Mouse (Mus musculus): ENCODE results near the gene Myb. TPM values are rescaled to one million over a fixed set of nuclear protein-coding genes. Genes with fewer than 3 reads are reported as not detected.

Myb gene
- total and polyA plus RNA-seq, 3 experiments: 133 to 245 (median 155) TPM

- H3K4me1 ChIP-seq (ENCODE audit: control insufficient read depth in 1 of 2, insufficient read depth in 2 of 2, low read length in 2 of 2): peaks cover 19 to 25% of the 10 kb centered on the region in 2 experiments
- peaks cover 59% of the 10 kb centered on the region for H3K79me2 ChIP-seq (ENCODE audit: control insufficient read depth, insufficient read depth, low read length, poor library complexity)
- peak overlapping the region; percentile 91 for H3K9ac ChIP-seq (ENCODE audit: control insufficient read depth, low read depth, low read length, poor library complexity, severe bottlenecking)
- no peaks in the 10 kb centered on the region for H3K9me3 ChIP-seq (replicated peaks; ENCODE audit: insufficient read depth, low read length)
- H3K27ac ChIP-seq (ENCODE audit: control insufficient read depth, low read depth, low read length): peak overlapping the region; percentile 85
- peak overlapping the region; percentile 71 to 81 for H3K4me3 ChIP-seq (ENCODE audit: control insufficient read depth in 1 of 2, insufficient read depth in 1 of 2, low read depth in 2 of 2, low read length in 2 of 2)
- peak; percentile 73 for DNase-seq (ENCODE audit: low read depth, low spot score)
- 0 out of 2 replicates have a peak, but pooled peaks have one; percentile 31 for TF ChIP-seq MXI1 (IDR thresholded peaks at IDR 0.05; ENCODE audit: low read depth, low read length)
- 0 out of 2 replicates have a peak, but pooled peaks have one; percentile 4 for TF ChIP-seq MYB (IDR thresholded peaks at IDR 0.05; ENCODE audit: low read depth, low read length)
- TF ChIP-seq NRF1 (IDR thresholded peaks at IDR 0.05; ENCODE audit: insufficient read depth, low read depth, low read length, poor library complexity, severe bottlenecking): peak; percentile 51; the same call in 1 of the 2 replicates
- peak; percentile 86; the same call in 1 of the 2 replicates for TF ChIP-seq UBTF (IDR thresholded peaks at IDR 0.05; ENCODE audit: borderline replicate concordance, insufficient read depth, low read depth, low read length)
- TF ChIP-seq CHD1 (IDR thresholded peaks at IDR 0.05; ENCODE audit: low read depth, low read length): peak; percentile 76; the same call in 1 of the 2 replicates
- no peak for TF ChIP-seq POLR2AphosphoS2 (IDR thresholded peaks at IDR 0.05; ENCODE audit: low read length)
- no peak for TF ChIP-seq MAFK (IDR thresholded peaks at IDR 0.05; ENCODE audit: borderline replicate concordance, low read depth, low read length)
- TF ChIP-seq POLR2A (IDR thresholded peaks at IDR 0.05; ENCODE audit: control insufficient read depth in 1 of 2, insufficient read depth in 1 of 2, low read depth in 1 of 2, low read length in 2 of 2, poor library complexity in 1 of 2): peak; percentile 34 to 64; a peak in 2 of 4 replicates
- TF ChIP-seq BHLHE40 (IDR thresholded peaks at IDR 0.05; ENCODE audit: borderline replicate concordance, low read depth, low read length): no peak
- TF ChIP-seq HCFC1 (IDR thresholded peaks at IDR 0.05; ENCODE audit: low read depth, low read length): no peak
- peak; percentile 10 for TF ChIP-seq ZMIZ1 (IDR thresholded peaks at IDR 0.05; ENCODE audit: low read depth, low read length)
- peaks cover 21 to 42% of the 10 kb centered on the region in 2 experiments for H3K36me3 ChIP-seq (ENCODE audit: control insufficient read depth in 1 of 2, insufficient read depth in 2 of 2, low read length in 2 of 2)
- H3K27me3 ChIP-seq (ENCODE audit: control insufficient read depth in 1 of 2, insufficient read depth in 2 of 2, low read length in 2 of 2): no peaks in the 10 kb centered on the region
Measured at GRCm38 (mm10) chr10:21158918-21159443, 1.8 kb downstream of the Myb start.

GRCm38 (mm10) chr10:21158111-21158917, 2.5 kb downstream of the Myb start:
- Histone ChIP-seq H3K4me1 (ENCODE audit: control insufficient read depth in 1 of 2, insufficient read depth in 2 of 2, low read length in 2 of 2) (peaks cover 26 to 31% of the 10 kb centered on the region in 2 experiments), H3K79me2 (ENCODE audit: control insufficient read depth, insufficient read depth, low read length, poor library complexity) (peaks cover 64% of the 10 kb centered on the region), H3K9me3 (replicated peaks; ENCODE audit: insufficient read depth, low read length) (no peaks in the 10 kb centered on the region), H3K27me3 (ENCODE audit: control insufficient read depth in 1 of 2, insufficient read depth in 2 of 2, low read length in 2 of 2) (no peaks in the 10 kb centered on the region), H3K4me3 (ENCODE audit: control insufficient read depth in 1 of 2, insufficient read depth in 1 of 2, low read depth in 2 of 2, low read length in 2 of 2) (peak overlapping the region; percentile 71 to 81), H3K27ac (ENCODE audit: control insufficient read depth, low read depth, low read length) (peak overlapping the region; percentile 85), H3K36me3 (ENCODE audit: control insufficient read depth in 1 of 2, insufficient read depth in 2 of 2, low read length in 2 of 2) (peaks cover 24 to 48% of the 10 kb centered on the region in 2 experiments), H3K9ac (ENCODE audit: control insufficient read depth, low read depth, low read length, poor library complexity, severe bottlenecking) (peak overlapping the region; percentile 91)
- peak; percentile 84 for DNase-seq (ENCODE audit: low read depth, low spot score)
- peak; percentile 33 for TF ChIP-seq MAX (IDR thresholded peaks at IDR 0.05; ENCODE audit: low read length)
- no peak for TF ChIP-seq JUND (IDR thresholded peaks at IDR 0.05; ENCODE audit: low read depth, low read length)
- no peak for TF ChIP-seq MYB (IDR thresholded peaks at IDR 0.05; ENCODE audit: low read depth, low read length)
- 0 out of 2 replicates have a peak, but pooled peaks have one; percentile 20 for TF ChIP-seq BHLHE40 (IDR thresholded peaks at IDR 0.05; ENCODE audit: borderline replicate concordance, low read depth, low read length)
- TF ChIP-seq ETS1 (IDR thresholded peaks at IDR 0.05; ENCODE audit: low read depth, low read length): no peak; the same call in 1 of the 2 replicates
- TF ChIP-seq SMC3 (IDR thresholded peaks at IDR 0.05; ENCODE audit: low read depth, low read length): peak; percentile 72
- no peak; the same call in 1 of the 2 replicates for TF ChIP-seq CHD1 (IDR thresholded peaks at IDR 0.05; ENCODE audit: low read depth, low read length)
- peak; percentile 26 for TF ChIP-seq MAZ (IDR thresholded peaks at IDR 0.05; ENCODE audit: low read depth, low read length)
- TF ChIP-seq CHD2 (IDR thresholded peaks at IDR 0.05; ENCODE audit: low read length): no peak
- TF ChIP-seq KAT2A (conservative IDR thresholded peaks at IDR 0.05; ENCODE audit: low read depth, low read length): no peak
- TF ChIP-seq E2F4 (IDR thresholded peaks at IDR 0.05; ENCODE audit: borderline replicate concordance, low read depth, low read length): no peak
- no peak for TF ChIP-seq USF2 (IDR thresholded peaks at IDR 0.05; ENCODE audit: borderline replicate concordance in 1 of 2, insufficient read depth in 1 of 2, low read depth in 1 of 2, low read length in 2 of 2)
- no peak for TF ChIP-seq USF1 (IDR thresholded peaks at IDR 0.05; ENCODE audit: low read depth, low read length)
- peak; percentile 58 for TF ChIP-seq ZMIZ1 (IDR thresholded peaks at IDR 0.05; ENCODE audit: low read depth, low read length)
- TF ChIP-seq EP300 (IDR thresholded peaks at IDR 0.05; ENCODE audit: low read depth in 1 of 2, low read length in 2 of 2): peak in 1 of 2 experiments; percentile 11; a peak in 1 of 4 replicates
- TF ChIP-seq MAFK (IDR thresholded peaks at IDR 0.05; ENCODE audit: borderline replicate concordance, low read depth, low read length): no peak
- no peak for TF ChIP-seq UBTF (IDR thresholded peaks at IDR 0.05; ENCODE audit: borderline replicate concordance, insufficient read depth, low read depth, low read length)
- TF ChIP-seq TCF12 (IDR thresholded peaks at IDR 0.05; ENCODE audit: low read depth, low read length): peak; percentile 9; the same call in 1 of the 2 replicates
- no peak for TF ChIP-seq MEF2A (IDR thresholded peaks at IDR 0.05; ENCODE audit: extremely low read depth, insufficient replicate concordance, low read depth, low read length, poor library complexity, severe bottlenecking)
- peak in 1 of 2 experiments; percentile 35; a peak in 1 of 4 replicates for TF ChIP-seq POLR2A (IDR thresholded peaks at IDR 0.05; ENCODE audit: control insufficient read depth in 1 of 2, insufficient read depth in 1 of 2, low read depth in 1 of 2, low read length in 2 of 2, poor library complexity in 1 of 2)
- TF ChIP-seq MYC (IDR thresholded peaks at IDR 0.05; ENCODE audit: low read depth, low read length): no peak

Measured in MEL (cell line).